ENCODE assay signal across 7 mouse cellular contexts in the genomic region with DNA sequence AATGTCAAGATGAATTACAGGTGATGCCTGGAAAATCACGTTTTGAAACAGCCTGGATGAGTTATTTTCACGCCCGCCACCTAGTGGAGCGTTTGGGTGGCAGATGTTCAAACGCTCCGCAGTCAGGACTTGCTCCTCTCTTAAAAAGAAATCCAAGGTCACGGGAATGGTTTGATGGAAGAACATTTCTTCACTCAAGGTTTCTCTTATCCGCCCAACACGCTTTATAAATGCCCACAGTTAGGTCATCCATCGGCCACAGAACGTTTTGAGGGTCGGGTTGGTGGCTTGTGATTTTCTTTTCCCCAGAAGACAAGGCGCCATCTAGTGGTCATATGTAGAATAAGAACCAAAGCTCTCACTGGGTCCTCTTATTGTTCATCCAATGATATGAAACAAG.
DNase-seq lines count a peak whose midpoint lies in the region; TF ChIP-seq lines count a peak whose summit lies in the region.

No protein-coding gene starts in this region.

- peak overlapping the region; percentile 72 for H3K4me3 ChIP-seq in gastrocnemius, adult 2 months
- peak overlapping the region; percentile 38 for H3K4me3 ChIP-seq in left cerebral cortex, adult 2 months
- H3K4me3 ChIP-seq in macrophage (ENCODE audit: inconsistent target), result peak overlapping the region; percentile 15; the same call in 1 of the 2 replicates

- H3K27ac ChIP-seq in gastrocnemius, adult 2 months, result no peak overlapping the region
- H3K27ac ChIP-seq in left cerebral cortex, adult 2 months, result no peak overlapping the region
- no peak overlapping the region for H3K27ac ChIP-seq in macrophage

- H3K36me3 ChIP-seq in macrophage (ENCODE audit: inconsistent target), result no peaks in the 10 kb centered on the region

- intact Hi-C loops in gastrocnemius, adult 2 months (cut with DNase I), result loop anchor here (10.0 kb wide), 2 partner anchors 381 to 601 kb away; no protein-coding TSS in a partner anchor
- intact Hi-C loops in left cerebral cortex, adult 2 months (cut with DNase I), result loop anchor here (2.0 to 5.0 kb wide), 3 partner anchors 153 to 759 kb away; no protein-coding TSS in a partner anchor

- TF ChIP-seq CTCF in gastrocnemius, adult 2 months (IDR thresholded peaks at IDR 0.05), result peak; percentile 81
- TF ChIP-seq CTCF in left cerebral cortex, adult 2 months (IDR thresholded peaks at IDR 0.05), result peak; percentile 85

- WGBS in macrophage (ENCODE audit: missing documents), result 0% methylated on average over 13 of the region's 13 CpGs

- DNase-seq in adipocyte (ENCODE audit: low spot score), result peak; percentile 80
- DNase-seq in cerebellum, postnatal 4 days (ENCODE audit: low spot score in 2 of 2), result peak; percentile 36 to 71
- DNase-seq in gastrocnemius, adult 2 months, result peak; percentile 54
- DNase-seq in hindlimb bud, embryonic 11.5 days (ENCODE audit: extremely low spot score, low read depth, low spot score), result peak; percentile 80
- peak; percentile 65 to 70 for DNase-seq in left cerebral cortex, adult 2 months (ENCODE audit: extremely low spot score in 1 of 2, low spot score in 2 of 2)
- DNase-seq in right cerebral cortex, postnatal 10 days (ENCODE audit: low spot score in 2 of 2), result peak; percentile 72 to 75

- no peaks in the 10 kb centered on the region for H3K79me2 ChIP-seq in macrophage (ENCODE audit: inconsistent target)

Comparison
In these comparisons a context has a peak if more than half of its experiments do, and no peak if none do; other contexts are left out.
1. H3K4me3 ChIP-seq: peak in every context shown above with its lines; median percentile 72 in gastrocnemius, adult 2 months; 38 in left cerebral cortex, adult 2 months; 15 in macrophage.